9 mouse cellular contexts compared by ENCODE assay signal in genomic region chr3:9340344-9340743, GRCm38 (mm10).
DNase-seq lines count a peak whose midpoint lies in the region; ATAC-seq and TF ChIP-seq lines count a peak whose summit lies in the region.
"Had no signal": no experiment of that assay in that cellular context is flagged by ENCODE, and none has a peak within 500 bp of the region (broad histone marks: within the 10 kb centered on the region; RNA-seq: fewer than 3 reads in every experiment).

No protein-coding gene starts in this region.

- no peak for TF ChIP-seq EP300 in ES-Bruce4 (IDR thresholded peaks at IDR 0.05; ENCODE audit: insufficient read depth, low read depth, low read length)

- intact Hi-C loops in heart, postnatal 10 days (cut with DNase I), result loop anchor here (1.0 to 5.0 kb wide), 2 partner anchors 264 to 383 kb away; no protein-coding TSS in a partner anchor

- H3K4me1 ChIP-seq in ES-Bruce4 (ENCODE audit: control insufficient read depth, insufficient read depth, low read length), result no peaks in the 10 kb centered on the region
- no peaks in the 10 kb centered on the region; the same call in 1 of the 2 replicates for H3K4me1 ChIP-seq in liver, embryonic 16.5 days (ENCODE audit: control insufficient read depth, low read depth, low read length)

- no peak for TF ChIP-seq POLR2A in ES-Bruce4 (IDR thresholded peaks at IDR 0.05; ENCODE audit: insufficient read depth, low read length)

- TF ChIP-seq CTCF in ES-Bruce4 (IDR thresholded peaks at IDR 0.05; ENCODE audit: low read depth, low read length), result peak; percentile 5

- H3K9ac ChIP-seq in ES-Bruce4 (ENCODE audit: low read depth, poor library complexity, severe bottlenecking), result no peak overlapping the region
- no peak overlapping the region for H3K9ac ChIP-seq in liver, embryonic 16.5 days (ENCODE audit: low read depth, low read length)

- H3K4me2 ChIP-seq in liver, embryonic 16.5 days (ENCODE audit: low read depth, low read length), result peak overlapping the region; percentile 50

- WGBS in liver, embryonic 16.5 days (ENCODE audit: insufficient replicate concordance), result 22% methylated on average over 4 of the region's 4 CpGs

- H3K9me3 ChIP-seq in ES-Bruce4 (replicated peaks; ENCODE audit: control insufficient read depth, insufficient read depth, low read length, poor library complexity, severe bottlenecking), result peaks cover 5% of the 10 kb centered on the region; the same call in 1 of the 2 replicates
- no peaks in the 10 kb centered on the region for H3K9me3 ChIP-seq in liver, embryonic 16.5 days (replicated peaks; ENCODE audit: control insufficient read depth, low read length)

- peak; percentile 35 to 46 for DNase-seq in cerebellum, postnatal 10 days
- DNase-seq in cerebellum, adult 8-10 months, result no peak
- peak; percentile 29 to 38 for DNase-seq in heart, postnatal 10 days
- no peak for DNase-seq in layer of hippocampus, adult 8-10 months (ENCODE audit: low spot score in 2 of 2)
- no peak for DNase-seq in frontal cortex, postnatal 14 days (ENCODE audit: low spot score in 2 of 2)
- no peak for DNase-seq in embryo, embryonic 9.5 days (ENCODE audit: extremely low spot score)
- DNase-seq: gastrocnemius, postnatal 36 days had no signal

- no peaks in the 10 kb centered on the region for H3K27me3 ChIP-seq in ES-Bruce4 (ENCODE audit: control insufficient read depth, insufficient read depth, low read length, poor library complexity, severe bottlenecking)
- peaks cover 2% of the 10 kb centered on the region; the same call in 1 of the 2 replicates for H3K27me3 ChIP-seq in liver, embryonic 16.5 days (ENCODE audit: control insufficient read depth, insufficient read depth, low read depth, low read length)

- H3K36me3 ChIP-seq in ES-Bruce4 (ENCODE audit: control insufficient read depth, insufficient read depth, low read length, poor library complexity, severe bottlenecking), result no peaks in the 10 kb centered on the region
- H3K36me3 ChIP-seq in liver, embryonic 16.5 days (ENCODE audit: control insufficient read depth, insufficient read depth), result no peaks in the 10 kb centered on the region

- no peak for ATAC-seq in liver, embryonic 16.5 days (ENCODE audit: low read depth)

- no peak overlapping the region for H3K27ac ChIP-seq in ES-Bruce4 (ENCODE audit: insufficient read depth, low read length)
- H3K27ac ChIP-seq in liver, embryonic 16.5 days (ENCODE audit: low read length), result no peak overlapping the region

- no peak overlapping the region for H3K4me3 ChIP-seq in ES-Bruce4 (ENCODE audit: low read depth, low read length)
- peak overlapping the region; percentile 32 for H3K4me3 ChIP-seq in liver, embryonic 16.5 days (ENCODE audit: low read depth, low read length)

Comparison
In these comparisons a context has a peak if more than half of its experiments do, and no peak if none do; other contexts are left out.
1. DNase-seq: peak in cerebellum, postnatal 10 days (2 of 2) and heart, postnatal 10 days (2 of 2); none in cerebellum, adult 8-10 months (single experiment), layer of hippocampus, adult 8-10 months (0 of 2), frontal cortex, postnatal 14 days (0 of 2) and embryo, embryonic 9.5 days (single experiment).